Mouse (Mus musculus) hindbrain, embryonic 14.5 days (tissue): ENCODE measurements around the gene Surf2. TPM values are rescaled to one million over a fixed set of nuclear protein-coding genes. Genes with fewer than 3 reads are reported as not detected.

Source experiments
- ATAC-seq: fragments of 200-750 bp; cut with Nextera tagmentation; 2 replicates; pipeline ENCODE4 v1.8.0; 2017; ENCODE audit warnings: moderate number of reproducible peaks, mild to moderate bottlenecking, moderate TSS enrichment, moderate library complexity; ENCODE audit not compliant: low FRiP score
- DNase-seq: peaks from one replicate; pipeline ENCODE4 v3.0.0-alpha.2; 2015; ENCODE audit warnings: low spot score
- H3K27ac ChIP-seq: fragments of 300-500 bp; sonication (generic); 2 replicates; pipeline ENCODE4 v1.5.1; 2014; ENCODE audit warnings: mild to moderate bottlenecking, moderate library complexity
- H3K27me3 ChIP-seq: fragments of 300-500 bp; sonication (generic); 2 replicates; pipeline ENCODE4 v1.6.1; 2014; ENCODE audit warnings: mild to moderate bottlenecking, low read length, mixed read lengths; ENCODE audit not compliant: control insufficient read depth, insufficient read depth
- H3K36me3 ChIP-seq: fragments of 300-500 bp; sonication (generic); replicated peaks from 2 replicates; pipeline ENCODE4 v1.6.1; 2014; ENCODE audit not compliant: control insufficient read depth, insufficient read depth
- H3K4me1 ChIP-seq: fragments of 300-500 bp; sonication (generic); replicated peaks from 2 replicates; pipeline ENCODE4 v1.6.1; 2014; ENCODE audit warnings: antibody characterized with exemption, low read length, mixed read lengths; ENCODE audit not compliant: control insufficient read depth, insufficient read depth
- H3K4me2 ChIP-seq: fragments of 300-500 bp; sonication (generic); replicated peaks from 2 replicates; pipeline ENCODE4 v1.6.1; 2014; ENCODE audit warnings: mild to moderate bottlenecking, moderate library complexity
- H3K4me3 ChIP-seq: fragments of 300-500 bp; sonication (generic); replicated peaks from 2 replicates; pipeline ENCODE4 v1.5.1; 2014; ENCODE audit warnings: mild to moderate bottlenecking, low read length
- H3K9ac ChIP-seq: fragments of 300-500 bp; sonication (generic); 2 replicates; pipeline ENCODE4 v1.6.1; 2014
- H3K9me3 ChIP-seq: fragments of 300-500 bp; sonication (generic); 2 replicates; pipeline ENCODE4 v1.6.1; 2016; ENCODE audit warnings: low read length; ENCODE audit not compliant: control insufficient read depth
- WGBS: fragments of 180-500 bp; shearing (Covaris S2); extraction: QIAGEN DNeasy Blood & Tissue Kit; methylation state at CpG from one replicate; pipeline ENCODE4 v1.1.7; 2014; 5-methylcytosine and 5-hydroxymethylcytosine counted together
- polyA plus RNA-seq: library from polyadenylated mRNA; unstranded; fragments of >200 nt; fragmentation: Nextera tagmentation; extraction: Ambion mirVana; gene quantifications from 2 replicates; pipeline ENCODE4 v1.2.1, GENCODE M21; 2014

Surf2 gene
- polyA plus RNA-seq, 1 experiment from 2014 or later = 44.1 TPM

- H3K27ac ChIP-seq = peak overlapping the region; percentile 92
- ATAC-seq = no peak
- peak overlapping the region; percentile 64 for H3K4me2 ChIP-seq
- peaks cover 22% of the 10 kb centered on the region for H3K4me1 ChIP-seq
- 12% methylated on average over 7 of the region's 7 CpGs for WGBS
- no peak for DNase-seq
- H3K4me3 ChIP-seq = peak overlapping the region; percentile 64
- peak overlapping the region; percentile 77 for H3K9ac ChIP-seq
- H3K9me3 ChIP-seq = no peaks in the 10 kb centered on the region
- H3K27me3 ChIP-seq = no peaks in the 10 kb centered on the region
- H3K36me3 ChIP-seq = peaks cover 60% of the 10 kb centered on the region
These were observed 12.9 kb upstream of the Surf2 start for GRCm38 (mm10) chr2:26903311-26903710.

DNA sequence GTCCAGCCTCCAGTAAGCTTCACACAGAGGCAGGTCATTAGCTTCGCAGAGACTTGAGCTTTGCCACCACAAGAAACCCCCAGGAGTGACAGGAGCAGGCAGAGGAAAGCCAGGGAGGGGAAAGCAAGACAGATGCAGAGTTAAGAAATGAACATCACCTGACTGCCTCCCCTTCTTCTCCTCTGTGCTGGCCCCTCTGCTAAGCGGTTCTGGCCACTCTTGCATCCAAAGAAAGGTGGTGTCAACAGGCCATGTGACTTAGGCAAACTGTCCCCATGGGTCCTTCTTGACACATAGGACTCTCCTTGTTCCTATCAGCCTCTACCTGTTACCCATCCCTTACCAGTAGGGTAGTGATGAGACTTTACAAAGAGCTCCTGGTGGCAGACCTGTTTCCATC lies 10.2 kb upstream of the Surf2 start:
- no peak overlapping the region for H3K27ac ChIP-seq
- H3K36me3 ChIP-seq = peaks cover 44% of the 10 kb centered on the region
- ATAC-seq = no peak
- DNase-seq = no peak
- H3K27me3 ChIP-seq = no peaks in the 10 kb centered on the region
- H3K9ac ChIP-seq = no peak overlapping the region
- no peak overlapping the region for H3K4me3 ChIP-seq
- H3K4me2 ChIP-seq = no peak overlapping the region
- H3K9me3 ChIP-seq = no peaks in the 10 kb centered on the region
- peaks cover 36% of the 10 kb centered on the region for H3K4me1 ChIP-seq
- WGBS = 90% methylated on average over 2 of the region's 2 CpGs

DNA sequence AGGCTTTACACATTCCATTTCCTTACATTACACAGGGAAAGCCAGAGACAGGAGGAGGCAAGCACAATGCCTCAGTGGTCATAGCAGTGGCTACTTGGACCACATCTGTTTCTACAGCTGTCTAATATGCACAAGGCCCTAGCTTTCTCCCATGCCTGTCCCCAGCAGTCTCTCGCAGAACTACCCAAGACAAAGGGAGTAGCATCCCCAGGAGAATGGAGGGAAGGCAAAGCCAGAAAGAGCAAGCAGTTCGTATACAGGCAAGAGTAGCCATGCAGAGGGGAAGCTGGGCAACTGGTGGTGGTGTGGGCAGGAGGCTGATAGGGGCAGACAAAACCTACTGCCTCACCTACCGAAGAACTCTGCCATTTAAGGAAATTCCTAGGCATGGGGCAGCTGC lies 9.7 kb upstream of the Surf2 start:
- H3K4me1 ChIP-seq = peaks cover 36% of the 10 kb centered on the region
- no peak overlapping the region for H3K4me2 ChIP-seq
- H3K27ac ChIP-seq = no peak overlapping the region
- peaks cover 44% of the 10 kb centered on the region for H3K36me3 ChIP-seq
- DNase-seq (no peak), ATAC-seq (no peak)
- H3K9me3 ChIP-seq = no peaks in the 10 kb centered on the region
- 83% methylated on average over 3 of the region's 3 CpGs for WGBS
- no peak overlapping the region for H3K4me3 ChIP-seq
- H3K9ac ChIP-seq = no peak overlapping the region
- no peaks in the 10 kb centered on the region for H3K27me3 ChIP-seq

DNA sequence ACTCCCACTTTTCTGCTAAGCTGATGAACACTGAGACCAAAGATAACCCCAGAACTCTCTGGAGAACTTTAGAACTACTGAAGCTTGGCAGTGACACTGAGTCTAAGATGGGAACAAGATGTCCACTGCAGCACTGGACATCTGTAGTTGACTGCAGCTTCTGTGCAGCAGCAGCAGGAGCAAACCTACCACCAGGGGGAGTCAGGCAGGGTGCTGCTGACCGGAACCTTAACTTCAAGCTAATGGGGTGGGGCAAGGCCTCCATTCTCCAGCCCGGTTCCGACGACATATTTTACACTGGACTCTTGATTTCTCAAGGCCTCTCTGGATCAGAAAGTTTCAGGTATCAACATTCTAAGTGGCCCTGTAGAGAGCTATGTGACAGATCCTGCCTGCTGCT lies 9.1 kb upstream of the Surf2 start:
- H3K27ac ChIP-seq = no peak overlapping the region
- no peak overlapping the region for H3K4me2 ChIP-seq
- peaks cover 38% of the 10 kb centered on the region for H3K4me1 ChIP-seq
- no peak overlapping the region for H3K4me3 ChIP-seq
- DNase-seq (no peak), ATAC-seq (no peak)
- WGBS = 62% methylated on average over 4 of the region's 4 CpGs
- H3K9ac ChIP-seq = no peak overlapping the region
- peaks cover 50% of the 10 kb centered on the region for H3K36me3 ChIP-seq
- no peaks in the 10 kb centered on the region for H3K27me3 ChIP-seq
- no peaks in the 10 kb centered on the region for H3K9me3 ChIP-seq

GRCm38 (mm10) chr2:26908710-26909386 lies 7.3 kb upstream of the Surf2 start:
- Histone ChIP-seq H3K9me3 (no peaks in the 10 kb centered on the region), H3K4me2 (peak overlapping the region; percentile 78), H3K4me1 (peaks cover 33% of the 10 kb centered on the region), H3K27me3 (no peaks in the 10 kb centered on the region), H3K27ac (no peak overlapping the region), H3K4me3 (peak overlapping the region; percentile 78), H3K9ac (peak overlapping the region; percentile 84), H3K36me3 (peaks cover 67% of the 10 kb centered on the region)
- no peak for DNase-seq
- no peak for ATAC-seq
- 90% methylated on average over 18 of the region's 18 CpGs for WGBS

- H3K4me1 ChIP-seq = peaks cover 31% of the 10 kb centered on the region
- H3K9ac ChIP-seq = peak overlapping the region; percentile 84
- H3K9me3 ChIP-seq = no peaks in the 10 kb centered on the region
- peak overlapping the region; percentile 78 for H3K4me3 ChIP-seq
- no peak overlapping the region for H3K27ac ChIP-seq
- ATAC-seq (no peak), DNase-seq (no peak)
- peaks cover 72% of the 10 kb centered on the region for H3K36me3 ChIP-seq
- H3K4me2 ChIP-seq = peak overlapping the region; percentile 78
- no peaks in the 10 kb centered on the region for H3K27me3 ChIP-seq
These were observed 6.8 kb upstream of the Surf2 start for GRCm38 (mm10) chr2:26909387-26909784.

DNA sequence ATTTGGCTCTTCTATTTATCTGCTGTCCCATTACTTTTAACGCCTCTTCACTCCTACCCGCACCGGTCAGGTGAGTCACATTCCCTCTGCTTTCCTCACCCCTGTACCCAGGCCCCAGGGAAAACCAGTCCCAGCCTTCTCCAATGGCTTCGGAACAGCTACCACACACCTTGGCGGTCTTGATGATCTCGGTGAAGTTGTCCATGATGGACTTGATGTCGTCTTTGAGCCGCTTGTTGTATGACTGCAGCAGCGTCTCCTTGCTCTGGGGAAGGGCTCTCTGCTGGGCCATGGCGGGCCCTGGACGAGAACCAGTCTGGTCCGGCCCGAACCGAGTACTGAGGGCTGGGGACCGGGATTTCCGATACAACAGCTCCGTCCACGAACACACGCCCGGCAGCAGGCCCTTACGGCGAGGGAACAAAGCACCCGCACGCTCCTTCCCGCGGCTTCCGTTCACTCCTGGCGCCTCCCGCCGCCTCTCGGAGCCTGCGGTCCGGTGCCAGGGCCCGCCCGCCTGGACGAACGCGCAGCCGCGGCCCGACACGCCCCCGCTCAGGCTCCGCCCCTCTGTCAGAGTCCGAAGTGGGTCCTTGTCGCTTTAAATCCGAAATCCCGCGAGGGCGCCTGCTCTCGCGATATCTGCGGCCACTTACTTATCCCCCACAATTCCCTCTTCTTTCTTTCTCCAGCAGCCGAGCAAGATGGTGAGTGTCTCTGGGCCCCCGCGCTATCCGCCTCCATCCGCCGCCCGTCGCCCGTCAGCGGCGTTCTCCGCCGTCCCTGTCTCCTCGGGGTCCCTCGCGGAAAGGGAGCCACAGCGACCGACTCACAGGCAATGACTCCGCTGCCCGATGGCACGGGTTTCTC lies 5.8 kb upstream of the Surf2 start, which contains the start of the genes Med22 and Rpl7a:
Med22 (minus strand) TSS at position 554 of the 870 bp plus-strand sequence.
Rpl7a (plus strand) TSS at position 641 of the 870 bp plus-strand sequence.
- peak; percentile 100 for DNase-seq
- peak; percentile 91 for ATAC-seq
- no peaks in the 10 kb centered on the region for H3K9me3 ChIP-seq
- H3K27ac ChIP-seq = peak within 1 kb of the TSS; percentile 91
- H3K4me1 ChIP-seq = peaks cover 35% of the 10 kb centered on the region
- H3K27me3 ChIP-seq = no peaks in the 10 kb centered on the region
- H3K4me2 ChIP-seq = peak within 1 kb of the TSS; percentile 100
- peak within 1 kb of the TSS; percentile 78 for H3K4me3 ChIP-seq
- under 1% methylated on average over 69 of the region's 74 CpGs for WGBS
- H3K36me3 ChIP-seq = peaks cover 67% of the 10 kb centered on the region
- H3K9ac ChIP-seq = peak within 1 kb of the TSS; percentile 91

DNA sequence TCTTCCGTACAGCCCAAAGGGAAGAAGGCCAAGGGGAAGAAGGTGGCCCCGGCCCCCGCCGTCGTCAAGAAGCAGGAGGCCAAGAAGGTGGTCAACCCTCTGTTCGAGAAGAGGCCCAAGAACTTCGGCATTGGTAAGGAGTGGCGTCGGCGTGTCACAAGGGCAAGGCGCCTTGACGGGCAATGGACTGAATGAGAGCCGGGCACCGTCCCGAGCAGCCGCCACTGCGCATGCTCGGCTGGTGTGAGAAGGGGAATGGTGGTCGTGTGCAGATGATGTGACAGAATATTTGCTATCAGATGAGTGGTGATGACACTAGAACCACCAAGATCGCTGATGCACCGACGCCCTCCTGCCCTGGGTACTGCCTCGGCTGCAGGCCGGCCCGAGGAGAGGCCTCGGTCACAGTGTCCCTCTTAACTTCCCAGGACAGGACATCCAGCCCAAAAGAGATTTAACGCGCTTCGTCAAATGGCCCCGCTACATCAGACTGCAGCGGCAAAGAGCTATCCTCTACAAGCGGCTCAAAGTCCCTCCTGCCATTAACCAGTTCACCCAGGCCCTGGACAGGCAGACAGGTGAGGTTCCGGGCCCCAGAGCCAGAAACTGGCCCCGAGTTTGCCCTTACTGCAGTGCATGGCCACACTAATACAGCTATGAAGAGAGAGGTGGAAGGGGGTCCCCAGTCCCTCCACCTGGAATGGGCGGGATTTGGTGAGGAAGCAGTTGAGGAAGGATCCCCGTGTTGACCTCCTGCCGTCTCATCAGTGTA lies 5.0 kb upstream of the Surf2 start:
- Histone ChIP-seq H3K36me3 (peaks cover 59% of the 10 kb centered on the region), H3K4me3 (peak overlapping the region; percentile 78), H3K4me1 (peaks cover 39% of the 10 kb centered on the region), H3K9me3 (no peaks in the 10 kb centered on the region), H3K27ac (peak overlapping the region; percentile 91), H3K27me3 (no peaks in the 10 kb centered on the region), H3K4me2 (peak overlapping the region; percentile 100), H3K9ac (peak overlapping the region; percentile 91)
- 2% methylated on average over 33 of the region's 37 CpGs for WGBS
- ATAC-seq (peak; percentile 51), DNase-seq (peak; percentile 72)
